Mouse (Mus musculus) neural tube, embryonic 12.5 days (tissue): ENCODE data around the gene Gm47996. TPM values are rescaled to one million over a fixed set of nuclear protein-coding genes. Genes with fewer than 3 reads are reported as not detected.
"Not testable (repeated sequence)": the region's sequence is repeated elsewhere in the genome, so short reads cannot be mapped to it uniquely, and the experiment has no call there.

Experiments
- ATAC-seq: fragments of 200-750 bp; cut with Nextera tagmentation; 2 replicates; pipeline ENCODE4 v1.8.0; 2017; ENCODE audit warnings: low read depth, mild to moderate bottlenecking, moderate TSS enrichment, moderate library complexity; ENCODE audit not compliant: low FRiP score
- H3K27ac ChIP-seq: fragments of 300-500 bp; sonication (generic); 2 replicates; pipeline ENCODE4 v1.5.1; 2016
- H3K27me3 ChIP-seq: fragments of 300-500 bp; sonication (generic); replicated peaks from 2 replicates; pipeline ENCODE4 v1.6.1; 2016; ENCODE audit warnings: mild to moderate bottlenecking
- H3K36me3 ChIP-seq: fragments of 300-500 bp; sonication (generic); 2 replicates; pipeline ENCODE4 v1.6.1; 2016; ENCODE audit warnings: mild to moderate bottlenecking
- H3K4me1 ChIP-seq: fragments of 300-500 bp; sonication (generic); 2 replicates; pipeline ENCODE4 v1.6.1; 2016
- H3K4me2 ChIP-seq: fragments of 300-500 bp; sonication (generic); replicated peaks from 2 replicates; pipeline ENCODE4 v1.6.1; 2016; ENCODE audit warnings: mild to moderate bottlenecking
- H3K4me3 ChIP-seq: fragments of 300-500 bp; sonication (generic); 2 replicates; pipeline ENCODE4 v1.5.1; 2016
- H3K9ac ChIP-seq: fragments of 300-500 bp; sonication (generic); 2 replicates; pipeline ENCODE4 v1.6.1; 2016; ENCODE audit warnings: mild to moderate bottlenecking
- H3K9me3 ChIP-seq: fragments of 300-500 bp; sonication (generic); 2 replicates; pipeline ENCODE4 v1.6.1; 2016; ENCODE audit warnings: mild to moderate bottlenecking
- WGBS: fragments of 180-500 bp; shearing (Covaris S2); methylation state at CpG from one replicate; pipeline ENCODE4 v1.1.7; 2016; 5-methylcytosine and 5-hydroxymethylcytosine counted together
- polyA plus RNA-seq: library from polyadenylated mRNA; unstranded; fragments of >200 nt; fragmentation: Nextera tagmentation; extraction: Ambion mirVana; gene quantifications from 2 replicates; pipeline ENCODE4 v1.2.1, GENCODE M21; 2016

The Gm47996 gene
- not detected in 2 replicates for polyA plus RNA-seq

DNA sequence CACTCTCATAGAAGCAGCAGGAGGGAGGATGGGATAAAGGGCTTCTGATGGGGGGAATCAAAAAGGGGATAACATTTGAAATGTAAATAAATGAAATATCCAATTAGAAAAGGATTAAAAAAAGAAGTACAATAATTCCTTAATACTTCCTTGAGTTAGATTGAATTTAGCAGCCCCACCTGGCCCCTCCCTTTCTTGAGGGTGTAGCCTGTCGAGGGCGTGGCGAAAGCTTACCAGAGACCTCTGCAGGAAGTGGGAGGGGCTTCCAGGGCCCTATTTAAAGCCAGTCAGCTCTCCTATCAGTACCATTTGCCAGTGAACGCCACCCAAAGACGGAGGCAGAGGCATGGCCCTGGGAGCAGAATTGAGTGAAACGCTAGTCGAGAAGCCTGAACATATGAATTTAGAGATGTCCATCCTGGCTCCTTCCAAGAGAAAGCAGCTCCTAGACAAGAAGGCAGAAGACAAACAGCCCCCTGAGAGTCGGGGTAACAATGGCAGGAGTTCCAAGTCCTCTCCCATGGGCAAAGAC, at the start of gene Gm47996:
Gm47996 (plus strand) TSS at position 308 of the 532 bp plus-strand sequence.
- not testable (repeated sequence) for H3K4me3 ChIP-seq, H3K27ac ChIP-seq, H3K4me2 ChIP-seq, H3K9ac ChIP-seq, H3K9me3 ChIP-seq, H3K4me1 ChIP-seq, H3K36me3 ChIP-seq, H3K27me3 ChIP-seq, ATAC-seq
- WGBS = 92% methylated on average over 4 of the region's 8 CpGs

DNA sequence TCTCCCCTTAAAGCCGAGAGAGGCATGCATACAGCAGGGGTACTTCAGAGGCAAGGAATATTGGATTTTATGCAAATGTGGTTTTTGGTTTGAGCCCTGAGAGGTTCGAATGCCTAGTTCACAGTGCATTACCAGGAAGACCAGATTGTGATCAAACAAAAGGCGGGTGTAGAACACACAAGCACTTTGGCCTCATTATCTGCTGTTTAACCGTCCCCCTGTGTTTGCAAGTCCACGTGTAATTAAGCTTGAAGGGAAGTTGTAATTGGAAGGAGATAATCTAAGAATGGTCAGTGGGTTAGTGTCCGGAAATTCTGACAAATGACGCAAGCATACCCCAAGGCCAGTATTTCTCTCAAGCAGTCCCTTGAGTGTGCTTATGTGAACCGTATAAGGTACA, 43.9 kb upstream of the Gm47996 start:
- Histone ChIP-seq H3K4me3 (no peak overlapping the region), H3K4me1 (peaks cover 17% of the 10 kb centered on the region), H3K9me3 (no peaks in the 10 kb centered on the region), H3K27me3 (no peaks in the 10 kb centered on the region), H3K4me2 (no peak overlapping the region), H3K27ac (no peak overlapping the region), H3K9ac (no peak overlapping the region), H3K36me3 (no peaks in the 10 kb centered on the region)
- ATAC-seq = no peak
- 30% methylated on average over 8 of the region's 8 CpGs for WGBS

DNA sequence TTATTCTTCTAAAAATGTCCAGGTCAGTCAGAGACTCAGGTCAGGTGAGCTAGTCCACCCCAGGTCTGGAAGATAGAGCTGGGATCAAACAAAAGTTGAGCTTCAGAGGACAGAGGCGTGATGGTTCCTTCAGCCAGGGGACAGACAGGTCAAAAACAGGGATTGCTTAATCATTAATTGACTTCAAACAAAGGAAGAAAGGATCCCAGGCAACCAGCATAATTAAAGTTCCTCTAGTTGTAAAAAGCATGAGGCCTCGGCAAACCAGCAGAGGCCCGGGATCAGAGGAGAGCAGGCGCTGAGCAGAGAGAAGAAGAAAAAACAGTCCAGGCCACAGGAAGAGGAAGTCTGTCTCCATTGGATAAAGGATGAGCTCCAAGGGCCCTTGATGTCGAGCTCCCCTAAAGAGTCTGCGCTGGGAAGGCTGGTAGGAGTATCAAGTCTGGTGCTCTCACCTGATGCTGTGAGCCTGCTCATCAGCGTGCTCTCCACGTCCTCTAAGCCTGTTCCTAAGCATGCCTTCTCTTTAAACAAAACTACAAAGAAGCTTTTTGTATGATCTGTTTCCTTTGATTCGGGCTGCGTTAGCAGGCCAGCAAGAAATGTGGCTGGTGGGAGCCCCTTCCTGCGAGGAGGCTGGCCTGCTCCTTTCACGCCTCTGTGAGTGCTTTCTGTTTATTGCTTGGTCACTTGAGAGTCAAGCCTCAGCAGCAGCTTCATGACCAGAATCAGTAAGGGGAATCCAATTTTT, 42.5 kb upstream of the Gm47996 start:
- Histone ChIP-seq H3K4me1 (peaks cover 17% of the 10 kb centered on the region), H3K27ac (no peak overlapping the region), H3K4me3 (no peak overlapping the region), H3K4me2 (0 out of 2 replicates have a peak overlapping the region, but pooled peaks have one; percentile 3), H3K9me3 (no peaks in the 10 kb centered on the region), H3K36me3 (no peaks in the 10 kb centered on the region), H3K27me3 (no peaks in the 10 kb centered on the region), H3K9ac (no peak overlapping the region)
- WGBS = 7% methylated on average over 12 of the region's 12 CpGs
- ATAC-seq = peak; percentile 43

DNA sequence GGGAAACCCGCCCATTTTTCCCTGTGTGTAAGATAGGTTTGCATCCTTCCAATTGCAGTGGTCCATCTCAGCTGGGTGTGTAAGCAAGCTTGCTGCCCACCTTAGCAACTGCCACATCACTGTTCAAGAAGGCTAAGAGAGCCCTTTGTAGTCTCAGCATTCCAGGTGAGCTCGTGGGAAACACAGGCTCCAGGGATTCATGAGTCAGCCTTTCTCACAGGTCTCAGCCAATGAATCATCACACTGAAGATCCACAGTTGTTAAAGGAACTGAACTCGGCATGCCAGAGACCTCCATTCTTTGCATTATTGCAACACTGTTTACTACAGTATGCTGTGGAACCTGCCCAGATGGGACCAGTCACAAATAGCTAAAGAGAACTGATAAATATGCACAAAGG, 41.3 kb upstream of the Gm47996 start:
- no peaks in the 10 kb centered on the region for H3K36me3 ChIP-seq
- no peak overlapping the region for H3K4me3 ChIP-seq
- no peak overlapping the region for H3K4me2 ChIP-seq
- no peak for ATAC-seq
- H3K9me3 ChIP-seq = no peaks in the 10 kb centered on the region
- H3K27me3 ChIP-seq = no peaks in the 10 kb centered on the region
- peaks cover 17% of the 10 kb centered on the region for H3K4me1 ChIP-seq
- no peak overlapping the region for H3K9ac ChIP-seq
- 73% methylated on average over 3 of the region's 3 CpGs for WGBS
- H3K27ac ChIP-seq = no peak overlapping the region

DNA sequence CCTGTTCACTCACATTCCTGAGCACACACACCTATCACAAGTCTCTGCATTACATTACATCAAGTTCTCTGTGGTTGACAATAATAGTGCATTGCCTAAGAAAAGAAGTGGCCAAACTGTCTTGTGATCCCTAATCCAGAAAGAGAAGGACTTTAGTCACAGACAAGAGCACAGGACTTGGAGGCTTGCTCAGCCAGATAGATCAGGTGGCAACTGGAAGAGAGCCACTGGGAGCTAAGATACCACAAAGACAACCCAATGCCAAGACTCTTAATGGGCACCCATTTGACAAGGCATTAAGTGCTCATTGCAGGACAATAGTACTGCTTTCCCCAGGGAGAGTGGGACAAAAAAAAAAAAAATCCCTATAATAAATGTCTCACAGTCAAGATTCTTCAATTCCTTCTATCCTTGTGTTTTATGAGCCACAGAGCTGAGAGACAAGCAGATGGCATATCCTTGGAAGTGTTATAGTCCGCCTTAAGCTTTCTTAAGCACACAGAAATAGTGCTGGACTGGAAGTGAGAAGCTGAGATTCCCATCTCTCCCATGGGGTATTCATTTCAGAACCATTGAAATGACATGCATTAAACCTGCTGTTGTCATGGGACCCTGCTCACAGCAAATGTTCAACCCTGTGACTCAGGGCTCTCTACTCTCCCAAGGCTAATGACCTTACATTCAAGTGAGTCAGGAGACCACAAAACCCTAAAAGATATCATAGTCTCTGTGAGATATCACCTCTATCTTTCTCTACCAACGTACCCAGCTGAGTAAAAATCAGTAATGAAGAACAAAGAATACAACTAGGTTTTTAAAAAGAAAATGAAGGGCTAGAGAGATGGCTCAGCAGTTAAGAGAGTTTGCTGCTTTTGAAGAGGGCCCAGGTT, 38.1 kb upstream of the Gm47996 start:
- H3K4me1 ChIP-seq = peaks cover 18% of the 10 kb centered on the region
- no peak for ATAC-seq
- H3K27me3 ChIP-seq = no peaks in the 10 kb centered on the region
- H3K9me3 ChIP-seq = no peaks in the 10 kb centered on the region
- no peaks in the 10 kb centered on the region for H3K36me3 ChIP-seq
- H3K4me2 ChIP-seq = no peak overlapping the region
- WGBS = 78% methylated on average over 2 of the region's 2 CpGs
- H3K9ac ChIP-seq = no peak overlapping the region
- H3K27ac ChIP-seq = no peak overlapping the region
- no peak overlapping the region for H3K4me3 ChIP-seq

DNA sequence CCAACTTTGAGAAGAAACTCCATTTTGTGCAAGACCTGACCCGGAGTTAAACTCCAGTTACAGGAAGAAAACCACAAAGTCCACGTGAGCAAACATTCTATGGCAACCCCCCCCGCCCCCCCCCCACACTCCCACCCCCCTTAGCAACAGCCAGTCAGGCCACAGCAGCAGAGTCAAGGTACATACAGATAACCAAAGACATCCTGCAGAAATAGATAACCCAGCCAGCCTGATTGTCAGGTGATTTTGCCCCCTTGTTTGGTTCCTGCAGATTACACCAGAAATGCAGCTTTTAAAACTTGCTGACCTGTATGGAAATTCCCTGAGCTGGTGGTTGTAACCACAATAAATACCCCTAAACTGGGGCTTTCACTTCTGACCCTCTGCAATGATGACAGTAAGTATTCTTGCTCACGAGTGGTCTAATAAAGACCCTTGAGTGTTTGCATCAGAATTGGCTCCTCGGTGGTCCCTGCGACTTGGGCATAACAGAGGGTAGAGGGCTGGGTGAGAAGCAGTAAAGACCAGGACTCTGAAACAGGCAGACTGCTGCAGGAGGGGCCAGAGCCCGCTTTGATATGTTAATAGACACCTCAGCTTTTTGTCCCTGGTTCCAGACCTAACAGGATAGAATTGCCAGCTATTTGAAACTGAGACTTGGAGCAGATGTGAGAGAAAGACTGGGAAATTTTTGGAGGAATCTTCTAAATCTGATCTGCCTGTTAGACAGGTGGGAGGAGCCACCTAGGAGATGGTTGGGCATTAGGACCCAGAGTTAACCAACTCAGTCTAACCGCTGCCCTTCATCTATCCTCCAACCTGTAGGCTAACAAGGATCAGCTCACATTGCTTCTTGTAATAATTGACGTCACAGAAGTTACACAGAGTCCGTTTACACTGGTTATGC, 32.6 kb upstream of the Gm47996 start:
- ATAC-seq = peak; percentile 74
- H3K9me3 ChIP-seq = no peaks in the 10 kb centered on the region
- H3K9ac ChIP-seq = no peak overlapping the region
- H3K4me3 ChIP-seq = no peak overlapping the region
- H3K36me3 ChIP-seq = no peaks in the 10 kb centered on the region
- no peaks in the 10 kb centered on the region for H3K27me3 ChIP-seq
- peaks cover 14% of the 10 kb centered on the region; the same call in 1 of the 2 replicates for H3K4me1 ChIP-seq
- H3K4me2 ChIP-seq = peak overlapping the region; percentile 49
- WGBS = 6% methylated on average over 10 of the region's 10 CpGs
- no peak overlapping the region for H3K27ac ChIP-seq

DNA sequence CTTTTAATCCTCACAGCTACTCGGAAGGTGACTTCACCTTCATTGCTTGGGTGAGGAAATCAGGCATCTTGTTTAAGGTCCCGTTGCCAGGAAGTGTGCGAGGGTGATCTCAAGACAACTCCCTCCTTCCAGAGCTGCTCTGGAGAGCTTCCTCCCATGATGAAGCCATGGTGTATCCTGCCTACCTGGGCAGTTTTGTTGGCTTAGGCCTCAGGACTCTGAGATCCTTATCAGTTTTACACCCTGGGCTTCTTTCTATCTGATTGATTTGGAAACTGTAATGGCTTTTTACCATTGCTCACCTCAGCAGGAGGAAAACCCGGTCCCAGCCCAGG, 32.0 kb upstream of the Gm47996 start:
- Histone ChIP-seq H3K4me3 (no peak overlapping the region), H3K27ac (no peak overlapping the region), H3K9me3 (no peaks in the 10 kb centered on the region), H3K4me2 (peak overlapping the region; percentile 49), H3K27me3 (no peaks in the 10 kb centered on the region), H3K4me1 (peaks cover 14% of the 10 kb centered on the region; the same call in 1 of the 2 replicates), H3K36me3 (no peaks in the 10 kb centered on the region), H3K9ac (no peak overlapping the region)
- 4% methylated on average over 4 of the region's 4 CpGs for WGBS
- peak; percentile 18; the same call in 1 of the 2 replicates for ATAC-seq

DNA sequence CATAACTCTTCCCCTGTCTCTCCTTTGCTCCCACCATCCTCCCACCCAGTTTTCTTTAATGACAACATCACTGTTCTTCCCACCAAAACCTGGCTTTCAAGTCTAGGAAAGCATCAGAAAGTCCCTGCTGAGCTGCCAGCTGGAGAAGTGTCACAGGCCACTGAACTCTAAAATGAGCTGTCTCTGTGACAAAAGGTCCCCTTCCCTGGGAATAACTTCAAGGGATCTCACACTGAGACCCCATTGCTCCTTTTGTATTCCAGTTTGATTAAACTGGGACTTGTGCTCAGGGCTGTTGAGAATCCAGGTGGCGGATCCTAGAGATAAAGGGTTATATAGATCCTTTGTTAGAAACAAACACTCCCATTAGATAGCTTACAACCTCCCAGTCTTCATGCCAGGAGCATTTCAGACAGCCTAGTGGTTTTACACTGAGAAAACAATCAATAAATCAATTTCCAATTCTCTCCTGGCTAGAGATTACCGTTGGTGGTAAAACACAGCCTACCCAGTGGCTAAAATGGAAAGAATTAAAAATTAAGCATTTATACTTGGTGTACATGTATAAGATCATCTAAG, 31.3 kb upstream of the Gm47996 start:
- WGBS = 8% methylated on average over 2 of the region's 2 CpGs
- H3K4me3 ChIP-seq = no peak overlapping the region
- peak; percentile 49 for ATAC-seq

DNA sequence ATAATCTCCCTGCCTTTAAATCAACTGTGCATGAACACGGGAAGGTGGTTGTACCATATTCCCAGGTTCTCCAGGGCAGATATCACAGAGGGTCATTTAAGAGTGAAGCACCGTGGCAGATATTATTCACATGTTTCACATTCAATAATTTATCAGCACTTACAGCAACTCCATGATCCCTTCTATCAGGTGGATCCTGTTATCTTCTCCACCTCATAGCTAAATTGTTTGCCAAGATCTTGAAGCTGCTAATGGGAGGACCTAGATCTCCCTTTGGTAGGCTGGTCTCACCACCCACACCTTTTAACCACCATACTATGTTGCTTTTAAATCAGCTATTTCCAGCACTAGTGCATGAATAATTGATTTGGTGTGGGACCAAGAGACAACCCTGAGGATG, 29.8 kb upstream of the Gm47996 start:
- Histone ChIP-seq H3K9me3 (no peaks in the 10 kb centered on the region), H3K36me3 (no peaks in the 10 kb centered on the region), H3K9ac (no peak overlapping the region), H3K27me3 (no peaks in the 10 kb centered on the region), H3K4me2 (no peak overlapping the region), H3K27ac (no peak overlapping the region), H3K4me3 (no peak overlapping the region), H3K4me1 (peaks cover 14% of the 10 kb centered on the region; the same call in 1 of the 2 replicates)
- no peak for ATAC-seq
- WGBS = 81% methylated on average over 2 of the region's 2 CpGs

More for the DNA sequence above, 31.3 kb upstream of the Gm47996 start:
- H3K9me3 ChIP-seq = no peaks in the 10 kb centered on the region
- H3K4me1 ChIP-seq = peaks cover 14% of the 10 kb centered on the region; the same call in 1 of the 2 replicates
- no peak overlapping the region for H3K9ac ChIP-seq
- H3K36me3 ChIP-seq = no peaks in the 10 kb centered on the region
- H3K27ac ChIP-seq = peak overlapping the region; percentile 26; the same call in 1 of the 2 replicates
- H3K27me3 ChIP-seq = no peaks in the 10 kb centered on the region
- no peak overlapping the region for H3K4me2 ChIP-seq

DNA sequence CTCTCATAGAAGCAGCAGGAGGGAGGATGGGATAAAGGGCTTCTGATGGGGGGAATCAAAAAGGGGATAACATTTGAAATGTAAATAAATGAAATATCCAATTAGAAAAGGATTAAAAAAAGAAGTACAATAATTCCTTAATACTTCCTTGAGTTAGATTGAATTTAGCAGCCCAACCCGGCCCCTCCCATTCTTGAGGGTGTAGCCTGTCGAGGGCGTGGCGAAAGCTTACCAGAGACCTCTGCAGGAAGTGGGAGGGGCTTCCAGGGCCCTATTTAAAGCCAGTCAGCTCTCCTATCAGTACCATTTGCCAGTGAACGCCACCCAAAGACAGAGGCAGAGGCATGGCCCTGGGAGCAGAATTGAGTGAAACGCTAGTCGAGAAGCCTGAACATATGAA, 27.7 kb upstream of the Gm47996 start, which contains the start of gene Gm47985:
Gm47985 (plus strand) TSS at position 272 of the 400 bp plus-strand sequence.
- not testable (repeated sequence) for H3K4me1 ChIP-seq, ATAC-seq, H3K9ac ChIP-seq, H3K4me2 ChIP-seq, H3K36me3 ChIP-seq, H3K9me3 ChIP-seq, H3K27me3 ChIP-seq, H3K4me3 ChIP-seq, H3K27ac ChIP-seq
- 100% methylated on average over 1 of the region's 7 CpGs for WGBS

DNA sequence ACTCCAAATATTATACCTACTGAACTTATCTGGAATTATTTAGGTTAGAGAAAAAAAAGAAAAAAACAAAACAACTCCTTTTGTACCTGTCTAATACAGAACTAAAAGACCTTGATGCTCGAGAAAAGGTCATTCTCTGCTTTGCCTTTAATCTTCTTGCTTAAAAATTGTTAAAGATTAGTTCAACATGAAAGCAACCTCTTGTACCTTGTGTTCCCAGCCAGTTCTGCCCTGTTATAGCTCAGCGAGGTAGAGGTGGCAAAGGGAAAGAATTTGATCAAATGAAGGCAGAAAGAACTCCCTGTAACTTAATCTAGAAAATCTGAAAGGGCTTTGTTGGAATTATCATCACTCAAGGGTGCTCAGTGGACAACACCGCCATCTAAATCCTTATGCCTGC, 23.7 kb upstream of the Gm47996 start:
- ATAC-seq, H3K9me3 ChIP-seq, H3K4me2 ChIP-seq, H3K4me3 ChIP-seq, H3K36me3 ChIP-seq, H3K27me3 ChIP-seq, H3K27ac ChIP-seq, H3K4me1 ChIP-seq, H3K9ac ChIP-seq: not testable (repeated sequence)
- WGBS = 86% methylated on average over 3 of the region's 3 CpGs
